Mouse (Mus musculus) liver, adult 2 months (tissue): Measurements from ENCODE around the gene Fgfr1op.
"Not testable (repeated sequence)": the region's sequence is repeated elsewhere in the genome, so short reads cannot be mapped to it uniquely, and the experiment has no call there.

Experiments
- CTCF ChIP-seq: fragments of 200-500 bp; IDR thresholded peaks from 2 replicates; pipeline ENCODE4 v1.5.1; 2011; ENCODE audit warnings: low read depth, low read length, control low read depth
- POLR2A ChIP-seq: fragments of 200-500 bp; IDR thresholded peaks from 2 replicates; pipeline ENCODE4 v1.6.1; 2011; ENCODE audit warnings: low read length, control low read depth; ENCODE audit not compliant: insufficient read depth; ENCODE audit errors: extremely low read depth

DNA sequence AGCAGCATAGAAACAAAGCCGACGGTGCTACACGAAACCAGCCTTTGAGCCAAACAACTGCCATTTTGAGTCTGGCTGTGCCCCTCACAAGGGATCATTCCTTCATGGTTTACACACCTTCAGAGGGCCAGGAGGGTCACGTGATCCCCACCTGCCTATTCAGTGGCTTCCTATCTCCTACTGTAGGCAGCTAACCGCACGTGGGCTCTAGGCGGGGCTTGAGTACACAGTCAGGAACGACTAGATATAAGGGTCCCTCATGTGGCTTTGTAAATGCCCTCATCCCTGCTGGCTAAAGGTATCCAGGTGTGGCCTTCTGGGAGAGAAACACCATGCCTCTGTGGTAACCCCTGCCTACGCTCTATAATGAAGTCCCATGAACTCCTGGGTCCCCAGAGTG lies 35.7 kb upstream of the Fgfr1op start:
- TF ChIP-seq POLR2A, CTCF: not testable (repeated sequence)
